Mouse (Mus musculus): ENCODE measurements around the gene Trem1. TPM values are rescaled to one million over a fixed set of nuclear protein-coding genes. Genes with fewer than 3 reads are reported as not detected.

Gene Trem1
- polyA plus RNA-seq (2015; fragmentation: Nextera tagmentation; extraction: Ambion mirVana): 0.05 and 0.13 TPM in 2 replicates

- Histone ChIP-seq H3K27me3 (replicated peaks) (no peaks in the 10 kb centered on the region), H3K4me3 (no peak within 1 kb of the TSS), H3K4me2 (no peak within 1 kb of the TSS), H3K36me3 (no peaks in the 10 kb centered on the region), H3K4me1 (no peaks in the 10 kb centered on the region), H3K27ac (replicated peaks) (no peak within 1 kb of the TSS), H3K9me3 (no peaks in the 10 kb centered on the region), H3K9ac (no peak within 1 kb of the TSS)
- no peak for ATAC-seq (ENCODE audit: extremely low read depth, insufficient number of reproducible peaks, low FRiP score, low TSS enrichment)
- WGBS: 78% methylated on average over 6 of the region's 6 CpGs
Observed at GRCm38 (mm10) chr17:48232518-48232917, at the start of gene Trem1. Gene Trem1, plus strand, starts transcription at chr17:48232768.

GRCm38 (mm10) chr17:48185252-48185651 is 47.3 kb upstream of the Trem1 start:
- Histone ChIP-seq H3K9ac (no peak overlapping the region), H3K27me3 (replicated peaks) (no peaks in the 10 kb centered on the region)
- ATAC-seq (ENCODE audit: extremely low read depth, insufficient number of reproducible peaks, low FRiP score, low TSS enrichment): no peak

DNA sequence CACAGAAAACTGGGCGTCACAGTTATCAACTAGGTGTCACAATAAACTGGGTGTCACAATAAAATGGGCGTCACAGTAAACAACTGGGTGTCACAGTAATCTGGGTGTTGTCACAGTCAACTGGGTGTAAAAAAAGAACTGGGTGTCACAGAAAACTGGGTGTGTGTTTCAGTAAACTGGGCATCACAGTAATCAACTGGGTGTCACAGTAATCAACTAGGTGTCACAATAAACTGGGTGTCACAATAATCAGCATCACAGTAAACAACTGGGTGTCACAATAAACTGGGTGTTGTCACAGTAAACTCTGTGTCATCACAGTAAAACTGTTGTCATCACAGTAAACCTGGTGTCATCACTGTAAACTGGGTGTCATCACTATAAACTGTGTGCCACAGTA is 40.2 kb upstream of the Trem1 start:
- Histone ChIP-seq H3K9ac (no peak overlapping the region), H3K27me3 (replicated peaks) (no peaks in the 10 kb centered on the region), H3K27ac (replicated peaks) (no peak overlapping the region), H3K36me3 (no peaks in the 10 kb centered on the region), H3K9me3 (no peaks in the 10 kb centered on the region), H3K4me3 (no peak overlapping the region), H3K4me1 (no peaks in the 10 kb centered on the region), H3K4me2 (no peak overlapping the region)
- ATAC-seq (ENCODE audit: extremely low read depth, insufficient number of reproducible peaks, low FRiP score, low TSS enrichment): no peak
- 56% methylated on average over 2 of the region's 2 CpGs for WGBS

More at GRCm38 (mm10) chr17:48185252-48185651, 47.3 kb upstream of the Trem1 start:
- H3K4me2 ChIP-seq: no peak overlapping the region
- WGBS: 67% methylated on average over 5 of the region's 5 CpGs
- H3K9me3 ChIP-seq: no peaks in the 10 kb centered on the region
- no peaks in the 10 kb centered on the region for H3K36me3 ChIP-seq
- no peaks in the 10 kb centered on the region for H3K4me1 ChIP-seq
- H3K27ac ChIP-seq (replicated peaks): no peak overlapping the region
- no peak overlapping the region for H3K4me3 ChIP-seq

DNA sequence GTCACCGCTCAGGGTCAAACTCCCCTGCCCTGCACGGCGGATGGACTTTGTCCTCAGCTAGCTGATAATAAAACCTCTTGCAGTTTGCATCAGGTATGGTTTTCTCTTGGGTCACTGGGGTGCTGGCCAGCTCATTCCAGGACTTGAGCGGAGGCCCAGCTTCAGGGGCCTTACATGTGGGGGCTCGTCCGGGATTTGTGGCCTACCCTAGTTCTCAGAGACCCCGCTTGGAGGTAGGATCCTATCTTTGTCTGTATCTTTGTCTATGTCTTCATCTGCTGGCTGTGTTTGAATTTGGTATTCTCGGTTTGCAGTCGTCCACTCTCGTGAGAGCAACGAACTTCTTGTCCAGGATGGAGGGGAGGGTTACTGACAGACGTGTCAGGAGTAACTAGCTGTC is 29.5 kb upstream of the Trem1 start:
- no peak for ATAC-seq (ENCODE audit: extremely low read depth, insufficient number of reproducible peaks, low FRiP score, low TSS enrichment)
- Histone ChIP-seq H3K27ac (replicated peaks) (no peak overlapping the region), H3K9ac (no peak overlapping the region), H3K4me1 (no peaks in the 10 kb centered on the region), H3K9me3 (peaks cover 37% of the 10 kb centered on the region), H3K4me2 (no peak overlapping the region), H3K36me3 (no peaks in the 10 kb centered on the region), H3K4me3 (no peak overlapping the region), H3K27me3 (replicated peaks) (no peaks in the 10 kb centered on the region)
- 88% methylated on average over 12 of the region's 12 CpGs for WGBS

- no peak overlapping the region for H3K27ac ChIP-seq (replicated peaks)
- WGBS: 90% methylated on average over 12 of the region's 12 CpGs
Observed at GRCm38 (mm10) chr17:48212596-48212995, 20.0 kb upstream of the Trem1 start.

GRCm38 (mm10) chr17:48213511-48213910 is 19.1 kb upstream of the Trem1 start:
- Histone ChIP-seq H3K27me3 (replicated peaks) (no peaks in the 10 kb centered on the region), H3K4me1 (no peaks in the 10 kb centered on the region), H3K36me3 (no peaks in the 10 kb centered on the region), H3K9ac (no peak overlapping the region), H3K4me3 (no peak overlapping the region), H3K9me3 (0 out of 2 replicates have a peak, but pooled peaks cover 4% of the 10 kb centered on the region), H3K27ac (replicated peaks) (no peak overlapping the region), H3K4me2 (no peak overlapping the region)
- 59% methylated on average over 5 of the region's 5 CpGs for WGBS
- no peak for ATAC-seq (ENCODE audit: extremely low read depth, insufficient number of reproducible peaks, low FRiP score, low TSS enrichment)

More at GRCm38 (mm10) chr17:48212596-48212995, 20.0 kb upstream of the Trem1 start:
- Histone ChIP-seq H3K9ac (no peak overlapping the region), H3K4me2 (no peak overlapping the region), H3K4me3 (no peak overlapping the region), H3K27me3 (replicated peaks) (no peaks in the 10 kb centered on the region), H3K4me1 (no peaks in the 10 kb centered on the region), H3K9me3 (0 out of 2 replicates have a peak, but pooled peaks cover 4% of the 10 kb centered on the region), H3K36me3 (no peaks in the 10 kb centered on the region)
- ATAC-seq (ENCODE audit: extremely low read depth, insufficient number of reproducible peaks, low FRiP score, low TSS enrichment): no peak

GRCm38 (mm10) chr17:48215429-48215828 is 17.1 kb upstream of the Trem1 start:
- no peak overlapping the region for H3K9ac ChIP-seq
- 0 out of 2 replicates have a peak, but pooled peaks cover 4% of the 10 kb centered on the region for H3K9me3 ChIP-seq
- no peak for ATAC-seq (ENCODE audit: extremely low read depth, insufficient number of reproducible peaks, low FRiP score, low TSS enrichment)

GRCm38 (mm10) chr17:48230680-48231079 is 1.9 kb upstream of the Trem1 start:
- ATAC-seq (ENCODE audit: extremely low read depth, insufficient number of reproducible peaks, low FRiP score, low TSS enrichment): no peak
- H3K4me3 ChIP-seq: no peak overlapping the region
- H3K4me1 ChIP-seq: no peaks in the 10 kb centered on the region
- no peaks in the 10 kb centered on the region for H3K9me3 ChIP-seq
- no peak overlapping the region for H3K27ac ChIP-seq (replicated peaks)
- no peaks in the 10 kb centered on the region for H3K36me3 ChIP-seq
- H3K4me2 ChIP-seq: no peak overlapping the region
- H3K27me3 ChIP-seq (replicated peaks): no peaks in the 10 kb centered on the region
- H3K9ac ChIP-seq: no peak overlapping the region
- WGBS: 65% methylated on average over 7 of the region's 7 CpGs

More at GRCm38 (mm10) chr17:48215429-48215828, 17.1 kb upstream of the Trem1 start:
- Histone ChIP-seq H3K4me1 (no peaks in the 10 kb centered on the region), H3K36me3 (no peaks in the 10 kb centered on the region), H3K4me2 (no peak overlapping the region), H3K4me3 (no peak overlapping the region), H3K27ac (replicated peaks) (no peak overlapping the region), H3K27me3 (replicated peaks) (no peaks in the 10 kb centered on the region)
- WGBS: 77% methylated on average over 1 of the region's 1 CpGs

DNA sequence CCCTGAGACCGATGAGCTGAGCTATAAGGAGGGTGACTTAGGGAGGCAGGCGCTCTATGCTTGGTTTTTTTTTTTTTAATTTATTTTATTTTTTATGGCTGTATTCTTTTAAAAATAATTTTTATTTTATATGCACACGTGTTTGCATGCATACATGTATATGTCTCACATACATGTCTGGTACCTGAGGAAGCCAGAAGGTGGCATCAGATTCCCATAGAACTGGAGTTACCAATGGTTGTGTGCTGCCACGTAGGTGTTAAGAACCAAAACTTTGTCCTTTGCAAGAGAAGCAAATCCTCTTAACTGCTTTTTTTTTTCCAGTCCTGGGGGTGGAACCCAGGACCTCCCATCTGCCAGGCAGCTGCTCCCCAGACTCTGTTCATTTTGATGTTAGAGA is 1.2 kb downstream of the Trem1 start:
- Histone ChIP-seq H3K9ac (no peak overlapping the region), H3K4me3 (no peak overlapping the region), H3K27ac (replicated peaks) (no peak overlapping the region), H3K4me1 (no peaks in the 10 kb centered on the region), H3K4me2 (no peak overlapping the region), H3K36me3 (no peaks in the 10 kb centered on the region), H3K27me3 (replicated peaks) (no peaks in the 10 kb centered on the region), H3K9me3 (no peaks in the 10 kb centered on the region)
- 83% methylated on average over 4 of the region's 4 CpGs for WGBS
- no peak for ATAC-seq (ENCODE audit: extremely low read depth, insufficient number of reproducible peaks, low FRiP score, low TSS enrichment)

DNA sequence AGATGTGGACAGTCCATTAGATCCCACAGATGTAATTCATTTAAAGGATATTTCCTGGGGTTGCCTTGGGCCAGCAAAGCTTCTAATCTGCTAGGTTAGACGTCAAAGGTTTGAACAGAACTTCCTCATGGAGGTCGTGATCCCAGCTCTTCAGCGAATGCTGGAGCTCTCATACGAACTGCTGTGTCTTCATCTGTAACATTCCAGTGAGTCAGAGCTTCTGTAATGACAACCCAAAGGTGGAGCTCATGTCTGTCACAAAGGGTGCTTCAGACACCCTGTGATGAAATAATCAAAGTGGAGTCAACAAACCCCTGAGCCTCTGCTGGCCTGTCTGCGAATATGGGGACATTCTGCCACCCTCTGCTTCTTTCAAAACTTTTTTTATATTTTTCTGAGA is 2.0 kb downstream of the Trem1 start:
- no peaks in the 10 kb centered on the region for H3K9me3 ChIP-seq
- H3K9ac ChIP-seq: no peak overlapping the region
- WGBS: 67% methylated on average over 5 of the region's 5 CpGs
- no peaks in the 10 kb centered on the region for H3K4me1 ChIP-seq
- H3K27ac ChIP-seq (replicated peaks): no peak overlapping the region
- no peaks in the 10 kb centered on the region for H3K27me3 ChIP-seq (replicated peaks)
- H3K4me3 ChIP-seq: no peak overlapping the region
- H3K36me3 ChIP-seq: no peaks in the 10 kb centered on the region
- no peak for ATAC-seq (ENCODE audit: extremely low read depth, insufficient number of reproducible peaks, low FRiP score, low TSS enrichment)
- H3K4me2 ChIP-seq: no peak overlapping the region

GRCm38 (mm10) chr17:48235773-48236370 is 3.3 kb downstream of the Trem1 start:
- ATAC-seq (ENCODE audit: extremely low read depth, insufficient number of reproducible peaks, low FRiP score, low TSS enrichment): no peak
- no peaks in the 10 kb centered on the region for H3K36me3 ChIP-seq
- no peaks in the 10 kb centered on the region for H3K4me1 ChIP-seq
- H3K9me3 ChIP-seq: no peaks in the 10 kb centered on the region
- no peak overlapping the region for H3K27ac ChIP-seq (replicated peaks)
- 37% methylated on average over 4 of the region's 4 CpGs for WGBS
- H3K4me2 ChIP-seq: no peak overlapping the region
- H3K4me3 ChIP-seq: no peak overlapping the region
- H3K9ac ChIP-seq: no peak overlapping the region
- no peaks in the 10 kb centered on the region for H3K27me3 ChIP-seq (replicated peaks)

DNA sequence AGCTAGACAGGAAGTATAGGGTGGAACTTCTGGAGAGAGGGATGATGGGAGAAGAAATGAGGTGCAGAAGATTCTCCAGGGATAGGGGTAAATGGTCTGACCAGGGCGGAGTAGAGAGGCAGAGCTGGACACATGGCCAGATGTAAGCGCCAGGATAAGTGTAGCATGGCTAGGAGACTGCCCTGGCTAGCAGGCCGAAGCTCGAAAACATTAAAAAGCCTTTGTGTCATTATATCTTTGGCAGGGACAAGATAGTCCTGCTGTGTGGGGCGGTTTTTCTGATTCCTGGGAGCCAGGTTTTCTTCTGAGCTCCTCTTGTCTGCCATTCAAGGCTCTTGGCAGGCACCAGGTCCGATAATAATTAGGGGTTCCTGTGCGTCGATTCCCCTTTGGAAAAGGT is 5.1 kb downstream of the Trem1 start:
- Histone ChIP-seq H3K9me3 (no peaks in the 10 kb centered on the region), H3K4me2 (no peak overlapping the region), H3K36me3 (no peaks in the 10 kb centered on the region), H3K27ac (replicated peaks) (no peak overlapping the region), H3K27me3 (replicated peaks) (no peaks in the 10 kb centered on the region), H3K4me1 (no peaks in the 10 kb centered on the region), H3K9ac (no peak overlapping the region), H3K4me3 (no peak overlapping the region)
- WGBS: 77% methylated on average over 8 of the region's 8 CpGs
- no peak for ATAC-seq (ENCODE audit: extremely low read depth, insufficient number of reproducible peaks, low FRiP score, low TSS enrichment)

Data from heart, embryonic 13.5 days (tissue).